9 mouse cellular contexts compared by ENCODE assay signal in genomic region chr7:126831539-126831938, GRCm38 (mm10). TPM values are rescaled to one million over a fixed set of nuclear protein-coding genes. Genes with fewer than 3 reads are reported as not detected.
A peak's percentile ranks its signal among the peaks of the same experiment; 100 is the strongest.
DNase-seq lines count a peak whose midpoint lies in the region; ATAC-seq and TF ChIP-seq lines count a peak whose summit lies in the region.
"Had no signal": no experiment of that assay in that cellular context is flagged by ENCODE, and none has a peak within 500 bp of the region (broad histone marks: within the 10 kb centered on the region; RNA-seq: fewer than 3 reads in every experiment).

4930451I11Rik (minus strand) TSS chr7:126831639.

- H3K27ac ChIP-seq in heart, embryonic 12.5 days (ENCODE audit: poor library complexity, severe bottlenecking): no peak within 1 kb of the TSS
- H3K27ac ChIP-seq in ES-Bruce4 (ENCODE audit: insufficient read depth, low read length): no peak within 1 kb of the TSS
- 0 out of 2 replicates have a peak within 1 kb of the TSS, but pooled peaks have one; percentile 5 for H3K27ac ChIP-seq in forebrain, embryonic 14.5 days (ENCODE audit: low read depth, low read length)
- no peak within 1 kb of the TSS for H3K27ac ChIP-seq in liver, embryonic 15.5 days (replicated peaks)

- no peak for TF ChIP-seq CTCF in ES-Bruce4 (IDR thresholded peaks at IDR 0.05; ENCODE audit: low read depth, low read length)

- intact Hi-C loops in heart, postnatal 10 days (cut with DNase I): loop anchor here (5.0 kb wide), 1 partner anchor 56 kb away; no protein-coding TSS in a partner anchor

- no peak for TF ChIP-seq EP300 in ES-Bruce4 (IDR thresholded peaks at IDR 0.05; ENCODE audit: insufficient read depth, low read depth, low read length)

- ATAC-seq in heart, embryonic 12.5 days (ENCODE audit: insufficient number of reproducible peaks, low FRiP score): no peak
- no peak for ATAC-seq in forebrain, embryonic 14.5 days
- ATAC-seq in liver, embryonic 15.5 days (ENCODE audit: insufficient read depth): no peak

- H3K4me2 ChIP-seq in heart, embryonic 12.5 days: peak within 1 kb of the TSS; percentile 66
- H3K4me2 ChIP-seq in forebrain, embryonic 14.5 days (ENCODE audit: low read length): peak within 1 kb of the TSS; percentile 57
- peak within 1 kb of the TSS; percentile 57 for H3K4me2 ChIP-seq in liver, embryonic 15.5 days

- TF ChIP-seq POLR2A in ES-Bruce4 (IDR thresholded peaks at IDR 0.05; ENCODE audit: insufficient read depth, low read length): no peak

- peak within 1 kb of the TSS; percentile 38 for H3K4me3 ChIP-seq in heart, embryonic 12.5 days
- peak within 1 kb of the TSS; percentile 69 for H3K4me3 ChIP-seq in ES-Bruce4 (ENCODE audit: low read depth, low read length)
- H3K4me3 ChIP-seq in forebrain, embryonic 14.5 days (ENCODE audit: low read depth, low read length): peak within 1 kb of the TSS; percentile 23
- H3K4me3 ChIP-seq in liver, embryonic 15.5 days (replicated peaks): peak within 1 kb of the TSS; percentile 30

- H3K4me1 ChIP-seq in heart, embryonic 12.5 days (replicated peaks): 0 out of 2 replicates have a peak, but pooled peaks cover 3% of the 10 kb centered on the region
- peaks cover 3% of the 10 kb centered on the region for H3K4me1 ChIP-seq in ES-Bruce4 (ENCODE audit: control insufficient read depth, insufficient read depth, low read length)
- no peaks in the 10 kb centered on the region for H3K4me1 ChIP-seq in forebrain, embryonic 14.5 days (ENCODE audit: control insufficient read depth, insufficient read depth, low read length)
- peaks cover 5% of the 10 kb centered on the region for H3K4me1 ChIP-seq in liver, embryonic 15.5 days (replicated peaks)

- no peaks in the 10 kb centered on the region for H3K36me3 ChIP-seq in heart, embryonic 12.5 days
- H3K36me3 ChIP-seq in ES-Bruce4 (ENCODE audit: control insufficient read depth, insufficient read depth, low read length, poor library complexity, severe bottlenecking): no peaks in the 10 kb centered on the region
- H3K36me3 ChIP-seq in forebrain, embryonic 14.5 days (ENCODE audit: control insufficient read depth, insufficient read depth, low read length): 0 out of 2 replicates have a peak, but pooled peaks cover 5% of the 10 kb centered on the region
- H3K36me3 ChIP-seq in liver, embryonic 15.5 days (replicated peaks): no peaks in the 10 kb centered on the region

- no peak for DNase-seq in heart, postnatal 10 days
- DNase-seq in forebrain, embryonic 14.5 days (ENCODE audit: low spot score): no peak
- DNase-seq in natural killer cell, adult 2 months (ENCODE audit: low spot score in 2 of 2): no peak
- DNase-seq in embryo, embryonic 10 days (ENCODE audit: low spot score): no peak
- DNase-seq in testis, postnatal 10 days (ENCODE audit: low spot score): no peak

- no peaks in the 10 kb centered on the region for H3K9me3 ChIP-seq in heart, embryonic 12.5 days (replicated peaks)
- H3K9me3 ChIP-seq in ES-Bruce4 (replicated peaks; ENCODE audit: control insufficient read depth, insufficient read depth, low read length, poor library complexity, severe bottlenecking): no peaks in the 10 kb centered on the region
- H3K9me3 ChIP-seq in forebrain, embryonic 14.5 days (replicated peaks; ENCODE audit: control insufficient read depth, low read length): no peaks in the 10 kb centered on the region
- H3K9me3 ChIP-seq in liver, embryonic 15.5 days (replicated peaks): no peaks in the 10 kb centered on the region

- H3K27me3 ChIP-seq in heart, embryonic 12.5 days (replicated peaks): peaks cover 48% of the 10 kb centered on the region
- H3K27me3 ChIP-seq in ES-Bruce4 (ENCODE audit: control insufficient read depth, insufficient read depth, low read length, poor library complexity, severe bottlenecking): no peaks in the 10 kb centered on the region
- no peaks in the 10 kb centered on the region for H3K27me3 ChIP-seq in forebrain, embryonic 14.5 days (replicated peaks; ENCODE audit: control insufficient read depth, insufficient read depth, low read length)
- peaks cover 37% of the 10 kb centered on the region for H3K27me3 ChIP-seq in liver, embryonic 15.5 days

- WGBS in heart, embryonic 12.5 days: 60% methylated on average over 5 of the region's 5 CpGs
- WGBS in forebrain, embryonic 14.5 days: 54% methylated on average over 5 of the region's 5 CpGs
- WGBS in liver, embryonic 15.5 days (ENCODE audit: insufficient replicate concordance): 50% methylated on average over 5 of the region's 5 CpGs

- no peak within 1 kb of the TSS for H3K9ac ChIP-seq in heart, embryonic 12.5 days
- H3K9ac ChIP-seq in ES-Bruce4 (ENCODE audit: low read depth, poor library complexity, severe bottlenecking): no peak within 1 kb of the TSS
- no peak within 1 kb of the TSS for H3K9ac ChIP-seq in forebrain, embryonic 14.5 days (ENCODE audit: low read length)
- no peak within 1 kb of the TSS for H3K9ac ChIP-seq in liver, embryonic 15.5 days

RNA-seq across cellular contexts. Expression of gene 4930451I11Rik, which starts in this region (rescaled TPM):
- polyA plus RNA-seq in heart, embryonic 12.5 days (2016; fragmentation: Nextera tagmentation; extraction: Ambion mirVana): not detected in 2 replicates
- not detected for total RNA-seq in heart, postnatal 10 days (2021)
- polyA plus RNA-seq in ES-Bruce4 (2011; ENCODE audit: insufficient read depth, insufficient read length, low read depth, missing spikeins): not detected in 2 replicates
- not detected in 2 replicates for polyA plus RNA-seq in forebrain, embryonic 14.5 days (2014; fragmentation: Nextera tagmentation; extraction: Ambion mirVana)
- polyA plus RNA-seq in liver, embryonic 15.5 days (2015; fragmentation: Nextera tagmentation; extraction: Ambion mirVana): not detected in 2 replicates
- total RNA-seq: left cerebral cortex, postnatal 25 days had no signal
